Mouse (Mus musculus) layer of hippocampus, postnatal 14 days (tissue): ENCODE measurements around the gene Dhrs3. TPM values are rescaled to one million over a fixed set of nuclear protein-coding genes. Genes with fewer than 3 reads are reported as not detected.
A peak's percentile ranks its signal among the peaks of the same experiment; 100 is the strongest.

ENCODE experiments used
- DNase-seq, 2 experiments: peaks; one replicate each; pipeline ENCODE4 v3.0.0; 2021 to 2022; ENCODE audit warnings: low spot score in 2 of 2, mixed read lengths in 1 of 2
- total RNA-seq, 2 experiments: library from RNA; stranded (reverse); gene quantifications; 2 replicates each; pipeline ENCODE4 v1.2.3; 2021

Gene Dhrs3
- total RNA-seq, 2 experiments from 2014 or later = 21.2 to 30.8 TPM

GRCm38 (mm10) chr4:144896321-144896720, 3.7 kb downstream of the Dhrs3 start:
- no peak for DNase-seq

GRCm38 (mm10) chr4:144898036-144898649, 5.5 kb downstream of the Dhrs3 start:
- no peak for DNase-seq

GRCm38 (mm10) chr4:144898737-144899136, 6.1 kb downstream of the Dhrs3 start:
- no peak for DNase-seq

- no peak for DNase-seq
Observed at GRCm38 (mm10) chr4:144901561-144902111, 9.0 kb downstream of the Dhrs3 start.

GRCm38 (mm10) chr4:144903088-144903487, 10.5 kb downstream of the Dhrs3 start:
- no peak for DNase-seq

GRCm38 (mm10) chr4:144903932-144904331, 11.3 kb downstream of the Dhrs3 start:
- DNase-seq = no peak

GRCm38 (mm10) chr4:144905128-144905527, 12.5 kb downstream of the Dhrs3 start:
- no peak for DNase-seq

GRCm38 (mm10) chr4:144906001-144906889, 13.6 kb downstream of the Dhrs3 start:
- no peak for DNase-seq

GRCm38 (mm10) chr4:144906978-144907703, 14.5 kb downstream of the Dhrs3 start:
- no peak for DNase-seq

- no peak for DNase-seq
Observed at GRCm38 (mm10) chr4:144908825-144909224, 16.2 kb downstream of the Dhrs3 start.

- DNase-seq = no peak
Observed at GRCm38 (mm10) chr4:144910281-144910680, 17.7 kb downstream of the Dhrs3 start.

GRCm38 (mm10) chr4:144913298-144914152, 20.9 kb downstream of the Dhrs3 start:
- no peak for DNase-seq

- DNase-seq = no peak
Observed at GRCm38 (mm10) chr4:144916520-144916919, 23.9 kb downstream of the Dhrs3 start.

- DNase-seq = no peak
Observed at GRCm38 (mm10) chr4:144917101-144917500, 24.5 kb downstream of the Dhrs3 start.

- no peak for DNase-seq
Observed at GRCm38 (mm10) chr4:144918501-144918900, 25.9 kb downstream of the Dhrs3 start.

- no peak for DNase-seq
Observed at GRCm38 (mm10) chr4:144928693-144929436, 36.2 kb downstream of the Dhrs3 start.

- DNase-seq = peak; percentile 61 to 87
Observed at GRCm38 (mm10) chr4:144929811-144930221, 37.2 kb downstream of the Dhrs3 start.

- peak in 1 of 2 experiments; percentile 62 for DNase-seq
Observed at GRCm38 (mm10) chr4:144930366-144930765, 37.7 kb downstream of the Dhrs3 start.

GRCm38 (mm10) chr4:144931167-144931566, 38.5 kb downstream of the Dhrs3 start:
- DNase-seq = no peak

- DNase-seq = no peak
Observed at GRCm38 (mm10) chr4:144934501-144934900, 41.9 kb downstream of the Dhrs3 start.
